ENCODE assay signal across 30 mouse cellular contexts in the genomic region with DNA sequence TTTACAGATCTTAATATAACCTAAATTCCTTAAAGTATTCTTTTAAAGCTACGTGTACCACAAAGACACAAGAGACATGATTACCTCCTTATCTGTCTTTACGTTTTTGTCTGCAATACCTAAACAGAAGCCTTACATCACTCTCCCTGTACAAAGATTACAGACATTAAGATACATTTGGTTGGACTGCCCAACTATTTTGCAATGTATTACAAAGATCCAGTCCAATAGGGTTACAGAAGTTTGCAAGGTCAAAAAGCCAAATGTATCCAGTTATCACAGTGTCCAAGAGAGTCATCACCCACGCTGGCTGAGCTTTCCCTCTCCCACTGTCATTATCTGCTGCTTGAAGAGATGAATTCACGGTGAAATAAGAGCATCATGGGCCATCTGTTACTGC.
DNase-seq lines count a peak whose midpoint lies in the region; ATAC-seq and TF ChIP-seq lines count a peak whose summit lies in the region.
"Had no signal": no experiment of that assay in that cellular context is flagged by ENCODE, and none has a peak within 500 bp of the region (broad histone marks: within the 10 kb centered on the region; RNA-seq: fewer than 3 reads in every experiment).

No protein-coding gene starts in this region.

- no peak for TF ChIP-seq EP300 in liver, postnatal 0 days (IDR thresholded peaks at IDR 0.05; ENCODE audit: low read depth)

- peaks cover 28% of the 10 kb centered on the region for H3K36me3 ChIP-seq in liver, embryonic 15.5 days (replicated peaks)
- peaks cover 41% of the 10 kb centered on the region for H3K36me3 ChIP-seq in liver, embryonic 12.5 days
- H3K36me3 ChIP-seq in liver, postnatal 0 days (replicated peaks; ENCODE audit: insufficient read depth, low read length) = peaks cover 11% of the 10 kb centered on the region
- H3K36me3 ChIP-seq: forebrain, embryonic 10.5 days; forebrain, embryonic 12.5 days had no signal

- no peak overlapping the region for H3K4me3 ChIP-seq in liver, embryonic 15.5 days (replicated peaks)
- no peak overlapping the region for H3K4me3 ChIP-seq in liver, embryonic 12.5 days
- no peak overlapping the region for H3K4me3 ChIP-seq in liver, postnatal 0 days (ENCODE audit: low read depth, low read length)
- H3K4me3 ChIP-seq: embryonic facial prominence, embryonic 13.5 days; embryonic facial prominence, embryonic 15.5 days; erythroblast, embryonic 14.5 days; forebrain, embryonic 10.5 days; forebrain, embryonic 12.5 days had no signal

- DNase-seq in 416B (ENCODE audit: low read depth) (peak; percentile 24), adipocyte (ENCODE audit: low spot score) (peak; percentile 6)
- no peak for DNase-seq in liver, postnatal 0 days
- no peak for DNase-seq in adrenal gland, adult 8-10 months
- no peak for DNase-seq in testis, postnatal 10 days (ENCODE audit: low spot score)
- DNase-seq: adrenal gland, adult 2 months; adrenal gland, postnatal 14 days; adrenal gland, postnatal 36 days; B cell, adult 2 months; cerebellum, adult 11 months; cerebellum, adult 18-20 months; cerebellum, adult 8-10 months; cerebellum, adult 9-11 months; cerebellum, postnatal 14 days; cerebellum, postnatal 36 days; embryo, embryonic 11 days had no signal

- H3K9me3 ChIP-seq in liver, embryonic 15.5 days (replicated peaks) = no peaks in the 10 kb centered on the region
- no peaks in the 10 kb centered on the region for H3K9me3 ChIP-seq in liver, embryonic 12.5 days (replicated peaks)
- no peaks in the 10 kb centered on the region for H3K9me3 ChIP-seq in liver, postnatal 0 days (ENCODE audit: low read length)
- H3K9me3 ChIP-seq: embryonic facial prominence, embryonic 13.5 days; embryonic facial prominence, embryonic 15.5 days; forebrain, embryonic 10.5 days; forebrain, embryonic 12.5 days; G1E had no signal

- no peak overlapping the region for H3K27ac ChIP-seq in liver, embryonic 15.5 days (replicated peaks)
- no peak overlapping the region for H3K27ac ChIP-seq in liver, embryonic 12.5 days
- no peak overlapping the region for H3K27ac ChIP-seq in liver, postnatal 0 days (ENCODE audit: low read depth)
- H3K27ac ChIP-seq: embryonic facial prominence, embryonic 13.5 days; embryonic facial prominence, embryonic 15.5 days; forebrain, embryonic 10.5 days; forebrain, embryonic 12.5 days had no signal

- no peaks in the 10 kb centered on the region for H3K27me3 ChIP-seq in liver, embryonic 15.5 days
- H3K27me3 ChIP-seq in liver, embryonic 12.5 days (replicated peaks) = no peaks in the 10 kb centered on the region
- no peaks in the 10 kb centered on the region for H3K27me3 ChIP-seq in liver, postnatal 0 days (ENCODE audit: insufficient read depth, low read length)
- H3K27me3 ChIP-seq: CH12.LX; embryonic facial prominence, embryonic 13.5 days; embryonic facial prominence, embryonic 15.5 days; forebrain, embryonic 12.5 days; Patski had no signal

- no peaks in the 10 kb centered on the region for H3K4me1 ChIP-seq in liver, embryonic 15.5 days (replicated peaks)
- H3K4me1 ChIP-seq in liver, embryonic 12.5 days = no peaks in the 10 kb centered on the region
- no peaks in the 10 kb centered on the region for H3K4me1 ChIP-seq in liver, postnatal 0 days (ENCODE audit: insufficient read depth)
- H3K4me1 ChIP-seq: embryonic facial prominence, embryonic 13.5 days; embryonic facial prominence, embryonic 15.5 days; forebrain, embryonic 10.5 days; forebrain, embryonic 12.5 days had no signal

- peak; percentile 31 for ATAC-seq in liver, embryonic 15.5 days (ENCODE audit: insufficient read depth)
- ATAC-seq in liver, embryonic 12.5 days = no peak
- ATAC-seq in liver, postnatal 0 days = peak; percentile 62
- ATAC-seq: activated CD4-positive, CD25-positive, alpha-beta regulatory T cell, adult 4 months; CD4-positive, CD25-positive, alpha-beta regulatory T cell, adult 4 months; forebrain, embryonic 14.5 days; forebrain, embryonic 16.5 days; Patski had no signal

- no peak overlapping the region for H3K9ac ChIP-seq in liver, embryonic 15.5 days
- H3K9ac ChIP-seq in liver, embryonic 12.5 days = no peak overlapping the region
- H3K9ac ChIP-seq in liver, postnatal 0 days (replicated peaks) = no peak overlapping the region
- H3K9ac ChIP-seq: embryonic facial prominence, embryonic 13.5 days; embryonic facial prominence, embryonic 15.5 days; forebrain, embryonic 12.5 days had no signal

- no peak overlapping the region for H3K4me2 ChIP-seq in liver, embryonic 15.5 days
- H3K4me2 ChIP-seq in liver, embryonic 12.5 days = no peak overlapping the region
- no peak overlapping the region for H3K4me2 ChIP-seq in liver, postnatal 0 days (ENCODE audit: low read depth, low read length)
- H3K4me2 ChIP-seq: embryonic facial prominence, embryonic 13.5 days; embryonic facial prominence, embryonic 15.5 days; forebrain, embryonic 12.5 days had no signal

- 64% methylated on average over 4 of the region's 4 CpGs for WGBS in liver, embryonic 15.5 days (ENCODE audit: insufficient replicate concordance)
- WGBS in liver, embryonic 12.5 days (ENCODE audit: insufficient replicate concordance) = 64% methylated on average over 4 of the region's 4 CpGs
- 56% methylated on average over 4 of the region's 4 CpGs for WGBS in liver, postnatal 0 days (ENCODE audit: insufficient replicate concordance)

- no peak for TF ChIP-seq CTCF in liver, postnatal 0 days (IDR thresholded peaks at IDR 0.05; ENCODE audit: low read depth)

Comparison
In these comparisons a context has a peak if more than half of its experiments do, and no peak if none do; other contexts are left out.
1. DNase-seq: peak in 416B (single experiment) and adipocyte (single experiment); none in liver, postnatal 0 days (single experiment), adrenal gland, adult 8-10 months (single experiment) and testis, postnatal 10 days (single experiment).